Mouse (Mus musculus): ENCODE data around the gene Mapk8. TPM values are rescaled to one million over a fixed set of nuclear protein-coding genes. Genes with fewer than 3 reads are reported as not detected.

Gene Mapk8
- polyA plus RNA-seq, 1 experiment = 6.2 TPM

- no peaks in the 10 kb centered on the region for H3K27me3 ChIP-seq (ENCODE audit: control insufficient read depth, insufficient read depth, low read length)
- TF ChIP-seq POLR2A (IDR thresholded peaks at IDR 0.05; ENCODE audit: low read depth, low read length) (no peak), CTCF (IDR thresholded peaks at IDR 0.05; ENCODE audit: extremely low read depth, insufficient read depth, insufficient read length, insufficient replicate concordance) (no peak)
- H3K27ac ChIP-seq (ENCODE audit: insufficient read depth, low read length) = no peak overlapping the region
- DNase-seq (ENCODE audit: low read depth in 1 of 2, low spot score in 2 of 2) = no peak
- H3K4me3 ChIP-seq (ENCODE audit: extremely low read depth, insufficient read depth, insufficient read length) = no peak overlapping the region
- H3K36me3 ChIP-seq (ENCODE audit: control insufficient read depth, insufficient read depth, low read length) = peaks cover 2% of the 10 kb centered on the region
- 93% methylated on average over 1 of the region's 1 CpGs for WGBS
- peaks cover 2% of the 10 kb centered on the region; the same call in 1 of the 2 replicates for H3K4me1 ChIP-seq (ENCODE audit: control insufficient read depth, insufficient read depth, insufficient read length)
Measured at GRCm38 (mm10) chr14:33402331-33402730, 44.6 kb downstream of the Mapk8 start.

- 14% methylated on average over 3 of the region's 3 CpGs for WGBS
- Histone ChIP-seq H3K4me1 (ENCODE audit: control insufficient read depth, insufficient read depth, insufficient read length) (peaks cover 2% of the 10 kb centered on the region; the same call in 1 of the 2 replicates), H3K27ac (ENCODE audit: insufficient read depth, low read length) (no peak overlapping the region), H3K36me3 (ENCODE audit: control insufficient read depth, insufficient read depth, low read length) (peaks cover 2% of the 10 kb centered on the region), H3K27me3 (ENCODE audit: control insufficient read depth, insufficient read depth, low read length) (no peaks in the 10 kb centered on the region), H3K4me3 (ENCODE audit: extremely low read depth, insufficient read depth, insufficient read length) (no peak overlapping the region)
- DNase-seq (ENCODE audit: low read depth in 1 of 2, low spot score in 2 of 2) = no peak
- no peak for TF ChIP-seq CTCF (IDR thresholded peaks at IDR 0.05; ENCODE audit: extremely low read depth, insufficient read depth, insufficient read length, insufficient replicate concordance)
Measured at GRCm38 (mm10) chr14:33400019-33400418, 46.9 kb downstream of the Mapk8 start.

- Histone ChIP-seq H3K4me1 (ENCODE audit: control insufficient read depth, insufficient read depth, insufficient read length) (peaks cover 2% of the 10 kb centered on the region; the same call in 1 of the 2 replicates), H3K4me3 (ENCODE audit: extremely low read depth, insufficient read depth, insufficient read length) (no peak overlapping the region), H3K27ac (ENCODE audit: insufficient read depth, low read length) (peak overlapping the region; percentile 45; the same call in 1 of the 2 replicates), H3K36me3 (ENCODE audit: control insufficient read depth, insufficient read depth, low read length) (peaks cover 2% of the 10 kb centered on the region), H3K27me3 (ENCODE audit: control insufficient read depth, insufficient read depth, low read length) (no peaks in the 10 kb centered on the region)
- TF ChIP-seq CTCF (IDR thresholded peaks at IDR 0.05; ENCODE audit: extremely low read depth, insufficient read depth, insufficient read length, insufficient replicate concordance) = no peak
- no peak for TF ChIP-seq POLR2A (IDR thresholded peaks at IDR 0.05; ENCODE audit: low read depth, low read length)
- DNase-seq (ENCODE audit: low read depth in 1 of 2, low spot score in 2 of 2) = no peak
- 90% methylated on average over 5 of the region's 5 CpGs for WGBS
Measured at GRCm38 (mm10) chr14:33398065-33398860, 48.7 kb downstream of the Mapk8 start.

GRCm38 (mm10) chr14:33380830-33381457 lies 66.0 kb downstream of the Mapk8 start:
- no peaks in the 10 kb centered on the region for H3K27me3 ChIP-seq (ENCODE audit: control insufficient read depth, insufficient read depth, low read length)
- H3K27ac ChIP-seq (ENCODE audit: insufficient read depth, low read length) = no peak overlapping the region
- H3K4me3 ChIP-seq (ENCODE audit: extremely low read depth, insufficient read depth, insufficient read length) = no peak overlapping the region
- H3K36me3 ChIP-seq (ENCODE audit: control insufficient read depth, insufficient read depth, low read length) = peaks cover 11% of the 10 kb centered on the region; the same call in 1 of the 2 replicates
- H3K4me1 ChIP-seq (ENCODE audit: control insufficient read depth, insufficient read depth, insufficient read length) = no peaks in the 10 kb centered on the region
- 91% methylated on average over 6 of the region's 6 CpGs for WGBS
- no peak for DNase-seq (ENCODE audit: low read depth in 1 of 2, low spot score in 2 of 2)
- TF ChIP-seq CTCF (IDR thresholded peaks at IDR 0.05; ENCODE audit: extremely low read depth, insufficient read depth, insufficient read length, insufficient replicate concordance) (no peak), POLR2A (IDR thresholded peaks at IDR 0.05; ENCODE audit: low read depth, low read length) (no peak)

GRCm38 (mm10) chr14:33378723-33379122 lies 68.2 kb downstream of the Mapk8 start:
- Histone ChIP-seq H3K27me3 (ENCODE audit: control insufficient read depth, insufficient read depth, low read length) (no peaks in the 10 kb centered on the region), H3K4me1 (ENCODE audit: control insufficient read depth, insufficient read depth, insufficient read length) (no peaks in the 10 kb centered on the region), H3K36me3 (ENCODE audit: control insufficient read depth, insufficient read depth, low read length) (peaks cover 7% of the 10 kb centered on the region; the same call in 1 of the 2 replicates), H3K4me3 (ENCODE audit: extremely low read depth, insufficient read depth, insufficient read length) (no peak overlapping the region), H3K27ac (ENCODE audit: insufficient read depth, low read length) (no peak overlapping the region)
- TF ChIP-seq POLR2A (IDR thresholded peaks at IDR 0.05; ENCODE audit: low read depth, low read length) (no peak), CTCF (IDR thresholded peaks at IDR 0.05; ENCODE audit: extremely low read depth, insufficient read depth, insufficient read length, insufficient replicate concordance) (no peak)
- 35% methylated on average over 5 of the region's 5 CpGs for WGBS
- DNase-seq (ENCODE audit: low read depth in 1 of 2, low spot score in 2 of 2) = no peak

- no peak for DNase-seq (ENCODE audit: low read depth in 1 of 2, low spot score in 2 of 2)
- Histone ChIP-seq H3K36me3 (ENCODE audit: control insufficient read depth, insufficient read depth, low read length) (peaks cover 3% of the 10 kb centered on the region; the same call in 1 of the 2 replicates), H3K4me3 (ENCODE audit: extremely low read depth, insufficient read depth, insufficient read length) (no peak overlapping the region), H3K4me1 (ENCODE audit: control insufficient read depth, insufficient read depth, insufficient read length) (no peaks in the 10 kb centered on the region), H3K27ac (ENCODE audit: insufficient read depth, low read length) (no peak overlapping the region), H3K27me3 (ENCODE audit: control insufficient read depth, insufficient read depth, low read length) (no peaks in the 10 kb centered on the region)
- WGBS = 84% methylated on average over 3 of the region's 3 CpGs
- TF ChIP-seq POLR2A (IDR thresholded peaks at IDR 0.05; ENCODE audit: low read depth, low read length) (no peak), CTCF (IDR thresholded peaks at IDR 0.05; ENCODE audit: extremely low read depth, insufficient read depth, insufficient read length, insufficient replicate concordance) (no peak)
Measured at GRCm38 (mm10) chr14:33377211-33377610, 69.7 kb downstream of the Mapk8 start.

Measured in spleen, adult 2 months (tissue).